Mouse (Mus musculus) kidney, postnatal 25 days (tissue): Measurements from ENCODE around the gene Olfr1206.

ENCODE experiments used
- DNase-seq, 2 experiments: peaks; one replicate each; pipeline ENCODE4 v3.0.0; 2021; ENCODE audit warnings: mixed read lengths in 2 of 2

The Olfr1206 gene

DNA sequence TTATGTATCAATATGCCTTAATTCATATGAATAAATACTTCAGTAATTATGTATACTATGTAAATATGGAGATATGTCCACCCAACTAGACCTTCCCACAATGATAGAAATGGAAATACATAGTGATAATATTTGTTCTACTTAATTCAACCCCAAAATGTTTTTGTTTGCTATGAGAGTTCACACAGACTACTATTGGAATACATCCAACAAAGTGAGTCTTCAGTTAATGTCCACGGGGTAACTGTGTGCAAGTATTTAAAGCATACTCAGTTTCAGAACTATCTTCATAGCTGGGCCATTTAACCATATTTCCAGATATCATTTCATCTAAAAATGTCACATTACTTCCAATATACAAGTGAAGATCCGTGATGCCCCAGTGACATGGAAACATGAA, at the start of gene Olfr1206:
TSS of gene Olfr1206 (plus strand) at position 301 of the 400 bp plus-strand sequence.
- no peak for DNase-seq

DNA sequence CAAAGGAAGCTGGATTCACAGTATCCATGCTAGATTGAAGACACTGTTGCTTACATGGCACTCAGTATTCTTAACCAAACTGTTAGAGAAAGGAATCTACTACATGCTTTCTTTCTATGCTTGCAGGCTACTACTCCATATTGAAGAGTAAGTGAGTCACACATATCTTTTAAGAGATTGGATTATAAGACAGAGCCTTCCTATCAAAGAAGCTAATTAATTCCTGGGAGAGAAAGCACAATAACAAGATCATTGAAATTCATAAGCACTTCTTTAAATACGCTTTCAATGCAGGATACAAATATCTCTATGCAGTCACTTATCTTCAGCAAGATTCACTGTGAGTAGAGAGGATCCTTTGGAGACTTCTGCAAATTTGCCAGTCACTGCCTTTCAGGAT, 48.8 kb upstream of the Olfr1206 start, which contains the start of gene Olfr1202:
TSS of gene Olfr1202 (plus strand) at position 301 of the 400 bp plus-strand sequence.
- no peak for DNase-seq

DNA sequence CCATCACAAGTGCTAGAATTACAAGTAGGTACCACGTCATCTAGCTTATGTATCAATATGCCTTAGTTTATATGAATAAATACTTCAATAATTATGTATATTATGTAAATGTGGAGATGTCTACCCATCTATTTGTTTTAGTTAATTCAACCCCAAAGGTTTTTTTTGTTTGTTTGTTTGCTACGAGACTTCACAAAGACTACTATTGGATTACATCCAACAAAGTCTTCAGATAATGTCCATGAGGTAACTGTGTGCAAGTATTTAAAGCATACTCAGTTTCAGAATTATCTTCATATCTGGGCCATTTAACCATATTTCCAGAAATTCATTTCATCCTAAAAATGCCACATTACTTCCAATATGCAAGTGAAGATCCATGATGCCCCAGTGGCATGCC, 33.6 kb upstream of the Olfr1206 start, which contains the start of gene Olfr1205:
TSS of gene Olfr1205 (plus strand) at position 301 of the 400 bp plus-strand sequence.
- no peak for DNase-seq

DNA sequence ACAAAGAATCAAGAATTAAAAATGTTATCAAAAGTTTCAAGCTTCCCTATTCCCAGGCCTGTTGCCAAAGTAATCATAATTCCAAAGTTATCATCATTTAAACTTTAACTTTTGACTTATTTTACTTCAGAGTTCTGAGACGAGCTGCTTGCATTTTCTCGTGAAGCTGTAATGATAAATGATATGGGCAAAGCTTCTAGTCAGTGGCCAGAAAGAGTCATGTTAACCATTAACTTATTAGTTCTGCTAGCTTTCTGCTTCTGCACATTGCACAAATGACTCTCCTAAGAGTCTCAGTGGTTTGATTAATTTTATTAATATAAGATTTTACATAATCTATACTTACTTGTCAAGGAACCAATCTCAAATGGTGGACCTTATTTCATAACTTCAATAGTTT, 24.6 kb upstream of the Olfr1206 start:
- no peak for DNase-seq

DNA sequence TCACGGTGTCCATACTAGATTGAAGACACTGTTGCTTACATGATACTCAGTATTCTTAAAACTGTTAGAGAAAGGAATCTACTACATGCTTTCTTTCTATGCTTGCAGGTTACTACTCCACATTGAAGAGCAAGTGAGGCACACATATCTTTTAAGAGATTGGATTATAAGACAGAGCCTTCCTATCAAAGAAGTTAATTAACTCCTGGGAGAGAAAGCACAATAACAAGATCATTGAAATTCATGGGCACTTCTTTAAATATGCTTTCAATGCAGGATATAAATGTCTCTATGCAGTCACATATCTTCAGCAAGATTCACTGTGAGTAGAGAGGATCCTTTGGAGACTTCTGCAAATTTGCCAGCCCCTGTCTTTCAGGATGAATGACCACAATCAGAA, 14.0 kb upstream of the Olfr1206 start, which contains the start of gene Olfr1204:
TSS of gene Olfr1204 (plus strand) at position 301 of the 400 bp plus-strand sequence.
- DNase-seq: no peak

DNA sequence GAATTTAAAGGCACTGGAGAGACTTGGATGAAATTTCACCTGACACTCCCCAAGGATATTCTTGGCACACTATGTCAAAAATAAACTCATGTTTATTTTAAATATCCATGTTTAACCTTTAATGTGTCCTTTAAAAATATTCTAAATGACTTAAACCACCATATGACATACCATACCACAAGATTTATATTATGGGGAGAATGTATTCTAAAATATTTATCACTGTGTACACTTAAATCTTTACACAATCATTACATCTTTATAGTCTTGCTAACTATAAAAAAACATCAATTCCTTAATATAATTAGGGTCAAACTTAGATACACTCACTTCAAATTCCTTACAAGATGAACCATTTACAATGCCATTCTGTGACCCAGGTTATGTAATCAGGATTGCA, 39.2 kb downstream of the Olfr1206 start, which contains the start of gene Olfr1208:
TSS of gene Olfr1208 (minus strand) at position 101 of the 400 bp plus-strand sequence.
- DNase-seq: no peak

DNA sequence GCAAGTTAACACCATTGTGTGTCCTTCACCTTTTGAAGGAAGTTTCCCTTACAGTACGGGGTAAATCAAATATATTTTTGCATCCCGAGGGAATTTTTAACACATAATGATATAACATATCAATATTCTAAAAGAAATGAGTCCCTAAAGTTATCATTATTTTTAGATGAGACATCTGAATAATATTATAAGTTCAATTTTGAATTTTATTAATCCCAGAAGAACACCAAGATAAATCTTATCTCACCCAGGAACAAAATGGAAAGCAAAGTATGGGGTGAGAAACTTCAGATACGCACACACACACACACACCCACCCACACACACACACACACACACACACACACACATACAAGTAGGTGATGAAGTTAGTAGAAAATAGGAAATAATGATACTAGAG, 52.0 kb downstream of the Olfr1206 start, which contains the start of gene Olfr1209:
TSS of gene Olfr1209 (minus strand) at position 101 of the 400 bp plus-strand sequence.
- DNase-seq: no peak
